Mouse (Mus musculus) kidney, adult 2 months (tissue): ENCODE measurements at regions not wholly inside any gene's neighbourhood (a gene's known extent, or its start where the extent isn't known, plus 50 kb on each side); places are given as distances from the start of the nearest gene placed in this dataset.

Experiments used
- DNase-seq: peaks from one replicate; pipeline ENCODE4 v3.0.0; 2021
- H3K27ac ChIP-seq: fragments of 200-500 bp; 2 replicates; pipeline ENCODE4 v1.5.1; 2012; ENCODE audit warnings: low read depth, low read length, control low read depth, inconsistent platforms; ENCODE audit not compliant: insufficient read depth
- H3K27me3 ChIP-seq: fragments of 200-500 bp; replicated peaks from 2 replicates; pipeline ENCODE4 v1.6.1; 2012; ENCODE audit warnings: mild to moderate bottlenecking, moderate library complexity, low read length, inconsistent platforms; ENCODE audit not compliant: control insufficient read depth, insufficient read depth
- H3K36me3 ChIP-seq: fragments of 200-500 bp; 2 replicates; pipeline ENCODE4 v1.6.1; 2012; ENCODE audit warnings: mild to moderate bottlenecking, moderate library complexity, low read length, inconsistent platforms; ENCODE audit not compliant: control insufficient read depth, insufficient read depth
- H3K4me1 ChIP-seq: fragments of 200-500 bp; 2 replicates; pipeline ENCODE4 v1.6.1; 2011; ENCODE audit warnings: low read length; ENCODE audit not compliant: control insufficient read depth, insufficient read depth
- H3K4me3 ChIP-seq: fragments of 200-500 bp; 2 replicates; pipeline ENCODE4 v1.5.1; 2011; ENCODE audit warnings: mild to moderate bottlenecking, low read depth, low read length, control low read depth; ENCODE audit not compliant: insufficient read depth
- CTCF ChIP-seq: fragments of 200-500 bp; conservative IDR thresholded peaks from 2 replicates; pipeline ENCODE4 v1.5.1; 2011; ENCODE audit warnings: low read depth, mild to moderate bottlenecking, control low read depth, low read length, moderate library complexity, mixed read lengths; ENCODE audit not compliant: insufficient read depth, insufficient read length
- POLR2A ChIP-seq: fragments of 200-500 bp; IDR thresholded peaks from one replicate; pipeline ENCODE4 v1.6.1; 2011; ENCODE audit warnings: low read depth, low read length, control low read depth
- WGBS: fragments of 180-500 bp; shearing (Covaris S2); methylation state at CpG from one replicate; pipeline ENCODE4 v1.1.7; 2018; 5-methylcytosine and 5-hydroxymethylcytosine counted together

GRCm38 (mm10) chr5:120251697-120252401 lies 135.6 kb downstream of the Rbm19 start:
- WGBS = 18% methylated on average over 22 of the region's 22 CpGs
- Histone ChIP-seq H3K27me3 (no peaks in the 10 kb centered on the region), H3K36me3 (no peaks in the 10 kb centered on the region), H3K27ac (no peak overlapping the region), H3K4me1 (no peaks in the 10 kb centered on the region), H3K4me3 (no peak overlapping the region)
- TF ChIP-seq CTCF (no peak), POLR2A (no peak)
- no peak for DNase-seq

GRCm38 (mm10) chr5:120252551-120252950 lies 136.3 kb downstream of the Rbm19 start:
- TF ChIP-seq POLR2A (no peak), CTCF (peak; percentile 50)
- Histone ChIP-seq H3K36me3 (no peaks in the 10 kb centered on the region), H3K4me1 (no peaks in the 10 kb centered on the region), H3K27me3 (no peaks in the 10 kb centered on the region), H3K4me3 (no peak overlapping the region), H3K27ac (no peak overlapping the region)
- 17% methylated on average over 8 of the region's 8 CpGs for WGBS
- peak; percentile 42 for DNase-seq

GRCm38 (mm10) chr5:120262715-120263273 lies 146.5 kb downstream of the Rbm19 start:
- H3K36me3 ChIP-seq = no peaks in the 10 kb centered on the region
- H3K27ac ChIP-seq = no peak overlapping the region
- 55% methylated on average over 14 of the region's 14 CpGs for WGBS
- DNase-seq = no peak
- TF ChIP-seq CTCF (no peak), POLR2A (no peak)
- no peaks in the 10 kb centered on the region for H3K4me1 ChIP-seq
- H3K4me3 ChIP-seq = no peak overlapping the region
- H3K27me3 ChIP-seq = no peaks in the 10 kb centered on the region

GRCm38 (mm10) chr5:120269416-120269860 lies 153.2 kb downstream of the Rbm19 start:
- Histone ChIP-seq H3K4me3 (no peak overlapping the region), H3K27me3 (no peaks in the 10 kb centered on the region), H3K27ac (no peak overlapping the region), H3K4me1 (no peaks in the 10 kb centered on the region), H3K36me3 (no peaks in the 10 kb centered on the region)
- TF ChIP-seq CTCF (no peak), POLR2A (no peak)
- 9% methylated on average over 22 of the region's 22 CpGs for WGBS
- no peak for DNase-seq

DNA sequence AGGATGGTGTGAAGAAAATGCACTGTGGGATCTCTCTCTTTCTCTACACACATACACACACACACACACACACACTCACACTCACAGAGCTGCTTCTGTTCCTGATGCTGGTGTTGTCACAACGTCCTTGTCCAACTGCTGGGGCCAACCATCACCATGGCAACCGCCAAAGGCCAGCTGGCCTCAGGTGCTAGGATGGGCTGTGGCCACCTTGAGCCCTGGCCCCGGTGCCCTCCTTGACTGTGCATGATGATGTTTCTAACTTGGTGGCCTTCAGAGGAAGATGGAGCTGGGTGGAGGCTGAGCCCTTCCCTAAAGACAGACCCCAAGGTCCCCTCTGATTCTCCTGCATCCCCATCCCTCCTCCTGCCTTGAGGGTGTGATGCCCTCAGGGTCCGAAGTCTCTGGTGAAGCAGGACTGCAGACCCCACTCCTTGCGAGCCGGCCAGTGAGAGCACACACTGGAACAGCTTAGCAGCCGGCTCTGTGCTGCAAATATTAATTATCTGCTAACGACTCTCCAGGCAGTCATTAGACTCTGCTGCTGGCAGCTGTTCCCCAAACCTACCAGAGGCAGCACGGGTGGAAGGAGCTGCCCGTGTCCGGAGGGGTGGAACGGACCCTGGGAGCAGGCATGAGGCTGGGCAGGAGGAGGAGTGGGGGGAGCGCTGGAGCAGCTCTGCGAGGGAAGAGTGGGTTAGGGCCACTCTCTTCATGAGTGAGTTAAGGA lies 154.8 kb downstream of the Rbm19 start:
- no peak overlapping the region for H3K4me3 ChIP-seq
- no peak for DNase-seq
- H3K27me3 ChIP-seq = no peaks in the 10 kb centered on the region
- 30% methylated on average over 14 of the region's 14 CpGs for WGBS
- H3K36me3 ChIP-seq = no peaks in the 10 kb centered on the region
- TF ChIP-seq CTCF (no peak), POLR2A (no peak)
- no peak overlapping the region for H3K27ac ChIP-seq
- H3K4me1 ChIP-seq = no peaks in the 10 kb centered on the region

GRCm38 (mm10) chr5:120276229-120276628 lies 155.3 kb upstream of the Lhx5 start:
- H3K4me1 ChIP-seq = no peaks in the 10 kb centered on the region
- peak; percentile 63 for DNase-seq
- H3K27ac ChIP-seq = no peak overlapping the region
- 38% methylated on average over 9 of the region's 9 CpGs for WGBS
- no peak for TF ChIP-seq CTCF
- no peak for TF ChIP-seq POLR2A
- H3K36me3 ChIP-seq = no peaks in the 10 kb centered on the region
- H3K4me3 ChIP-seq = no peak overlapping the region
- 0 out of 2 replicates have a peak, but pooled peaks cover 1% of the 10 kb centered on the region for H3K27me3 ChIP-seq

- WGBS = 2% methylated on average over 13 of the region's 13 CpGs
- Histone ChIP-seq H3K27ac (no peak overlapping the region), H3K36me3 (no peaks in the 10 kb centered on the region), H3K27me3 (0 out of 2 replicates have a peak, but pooled peaks cover 1% of the 10 kb centered on the region), H3K4me3 (no peak overlapping the region), H3K4me1 (no peaks in the 10 kb centered on the region)
- no peak for TF ChIP-seq CTCF
- DNase-seq = no peak
Measured at GRCm38 (mm10) chr5:120280321-120280720, 151.2 kb upstream of the Lhx5 start.
